Mouse (Mus musculus) left cerebral cortex, adult 8-10 months (tissue): Measurements from ENCODE around the gene Card10. TPM values are rescaled to one million over a fixed set of nuclear protein-coding genes. Genes with fewer than 3 reads are reported as not detected.
"Not testable (repeated sequence)": the region's sequence is repeated elsewhere in the genome, so short reads cannot be mapped to it uniquely, and the experiment has no call there.

Source experiments
- DNase-seq, 2 experiments: peaks; one replicate each; pipeline ENCODE4 v3.0.0; 2022; ENCODE audit warnings: low spot score in 2 of 2
- total RNA-seq, 4 experiments: library from RNA; stranded (reverse); gene quantifications; 2 replicates each; pipeline ENCODE4 v1.2.4; 2022

Gene Card10
- total RNA-seq: 1 to 10 TPM; 4.9 to 5.4 (median 5.0) TPM

DNA sequence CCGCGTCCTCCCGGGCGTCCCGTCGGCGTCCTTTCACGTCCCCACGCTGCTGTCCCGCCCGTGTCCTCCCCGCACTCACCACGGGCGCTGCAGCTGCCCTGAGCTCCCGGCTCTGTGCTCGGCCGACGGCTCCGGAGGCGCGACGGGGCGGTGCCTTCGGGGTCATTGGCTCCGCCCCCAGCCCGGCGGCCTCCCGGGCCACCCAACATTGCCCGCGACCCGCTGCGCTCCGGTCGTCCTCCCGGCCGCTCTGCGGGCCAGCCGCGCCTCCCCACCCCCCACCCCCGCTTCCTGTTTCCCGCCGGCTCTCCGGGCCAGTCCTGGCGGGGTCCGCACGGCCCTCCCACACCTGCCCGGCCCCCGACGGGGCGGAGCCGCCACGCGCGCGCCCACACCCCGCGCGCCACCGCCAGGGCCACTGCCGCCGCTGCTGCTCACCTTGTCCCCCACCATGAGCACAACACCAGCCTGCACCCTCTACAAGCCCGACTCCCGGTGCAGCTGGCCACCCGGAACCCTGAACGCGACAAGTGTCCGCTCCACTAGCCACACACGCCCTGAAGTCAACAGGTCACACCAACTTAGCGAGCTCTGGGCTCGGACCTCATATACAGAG, at the start of gene Card10:
Gene Card10, minus strand, starts transcription at position 267 of the 616 bp plus-strand sequence.
- DNase-seq: no peak

DNA sequence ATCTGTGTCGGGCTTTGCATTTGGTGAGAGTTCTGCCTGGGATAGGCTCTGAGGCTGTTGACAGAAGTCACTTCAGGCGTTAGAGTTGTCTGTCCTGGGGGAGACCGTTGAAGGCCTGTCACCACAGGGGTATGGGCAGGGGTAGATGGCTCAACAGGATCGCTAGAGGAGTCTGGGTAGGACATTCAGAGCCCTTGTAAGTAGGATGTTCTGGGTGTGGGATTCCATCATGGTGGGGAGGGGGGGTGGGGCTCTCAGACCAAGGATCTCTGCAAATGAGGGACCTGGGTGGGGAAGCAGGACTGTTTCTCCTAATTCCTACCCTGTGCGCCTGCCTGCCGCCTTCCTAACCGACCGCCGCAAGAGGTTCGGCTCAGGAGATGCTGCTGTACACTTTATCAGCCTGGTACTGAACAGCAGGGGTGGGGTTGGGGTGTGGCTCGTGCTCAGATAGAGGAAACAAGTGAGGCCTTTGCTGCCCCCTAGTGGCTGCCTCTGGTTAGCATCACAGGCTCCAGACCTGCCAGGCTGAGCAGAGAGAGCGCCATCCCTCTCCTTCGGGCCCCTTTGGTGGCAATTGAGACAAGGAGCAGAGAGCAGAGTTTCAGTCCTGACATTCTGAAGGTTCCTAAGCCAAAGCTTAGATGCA, 48.8 kb upstream of the Card10 start:
- peak; percentile 82 for DNase-seq

DNA sequence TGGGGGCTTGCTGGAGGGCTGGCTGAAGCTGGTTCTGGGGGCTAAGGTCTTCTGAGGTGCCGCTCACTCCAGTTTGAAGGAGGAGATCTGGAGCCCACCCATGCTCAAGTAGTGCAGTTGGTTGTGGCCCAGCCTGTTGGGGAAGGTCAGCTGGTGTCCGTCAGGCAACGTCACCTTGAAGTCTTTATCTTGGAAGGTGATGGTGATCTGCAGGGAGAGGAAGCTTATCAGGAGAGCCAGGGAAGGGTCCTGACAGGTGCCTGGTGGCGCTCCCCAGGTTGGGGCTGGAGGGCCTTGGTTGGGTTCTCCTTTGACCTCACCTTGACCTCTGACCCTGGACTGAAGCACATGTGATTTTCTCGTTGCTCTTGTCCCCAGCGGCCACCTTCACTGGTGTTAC, 48.1 kb upstream of the Card10 start:
- no peak for DNase-seq

DNA sequence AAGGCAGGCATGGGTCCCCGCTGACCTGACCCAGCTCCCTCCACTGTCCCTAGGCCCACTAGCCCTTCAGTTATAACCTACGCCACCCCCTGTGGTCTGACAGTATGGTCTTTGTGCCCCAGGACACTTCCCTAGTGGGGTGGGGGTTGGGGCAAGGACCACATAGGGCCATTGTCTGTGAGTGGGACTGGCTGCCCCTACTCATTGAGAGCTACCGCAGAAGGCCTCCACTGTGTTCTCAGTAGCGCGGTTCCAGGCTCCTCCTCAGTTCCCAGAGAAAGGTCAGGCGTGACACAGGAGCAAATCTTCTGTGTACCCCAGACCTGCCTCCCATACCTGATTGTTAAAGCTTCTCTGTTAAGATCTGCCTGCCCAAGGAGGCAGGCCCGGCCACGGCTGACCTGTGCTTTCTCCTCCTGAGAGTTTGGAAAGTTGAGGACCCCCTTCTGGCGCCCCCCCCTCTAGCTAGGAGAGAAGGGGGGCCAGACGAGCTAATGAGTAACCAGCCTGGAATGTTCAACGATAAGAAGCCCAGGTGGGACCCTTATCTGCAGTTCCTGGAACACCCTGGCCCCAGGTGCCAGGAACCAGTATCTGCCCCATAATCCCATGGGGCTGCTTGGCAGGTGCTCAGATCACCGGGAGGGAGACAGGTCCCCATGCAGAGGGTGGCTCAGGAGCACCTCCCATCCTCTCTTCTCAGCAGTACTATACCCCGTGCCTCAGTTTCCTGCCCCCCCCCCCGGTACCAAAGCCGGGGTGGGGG, 47.4 kb upstream of the Card10 start:
- peak in 1 of 2 experiments; percentile 68 for DNase-seq

DNA sequence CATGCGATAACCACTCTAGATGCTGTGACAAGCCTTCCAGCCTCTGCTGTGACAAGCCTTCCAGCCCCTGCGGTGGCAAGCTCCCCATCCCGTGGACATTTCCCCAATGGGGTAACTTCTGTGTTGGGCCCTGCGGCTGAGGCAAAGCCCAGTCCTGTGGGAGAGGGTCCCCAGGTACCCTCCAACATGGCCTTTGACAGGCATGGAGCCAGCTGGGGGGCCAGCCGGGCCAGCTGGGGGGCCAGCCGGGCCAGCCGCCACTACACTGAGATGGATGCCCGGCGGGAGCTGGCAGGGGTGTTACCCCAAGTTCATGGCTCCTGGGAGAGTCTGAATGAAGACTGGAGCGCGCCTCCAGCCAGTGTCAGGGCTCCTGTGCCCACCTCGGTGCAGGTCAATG, 46.6 kb upstream of the Card10 start:
- DNase-seq: no peak

DNA sequence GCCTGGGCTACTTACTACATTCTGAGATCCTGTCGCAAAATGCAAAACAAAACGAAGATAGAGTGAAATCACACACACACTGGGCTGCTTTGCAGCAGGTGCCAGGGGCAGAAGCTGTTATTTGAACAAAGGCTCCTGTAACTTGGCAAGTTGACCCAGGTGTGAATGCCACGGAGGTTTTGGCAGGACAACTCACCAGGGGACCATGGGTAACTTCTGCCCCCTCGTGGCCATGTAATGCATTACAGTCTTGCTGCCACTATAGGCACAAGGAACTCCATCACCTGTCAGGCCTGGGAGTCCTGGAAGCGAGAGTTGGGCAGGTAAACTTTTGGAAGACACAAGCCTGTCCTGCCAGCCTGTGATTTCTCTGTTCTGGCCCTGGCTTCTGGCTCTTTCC, 45.6 kb upstream of the Card10 start:
- DNase-seq: peak; percentile 45 to 81

DNA sequence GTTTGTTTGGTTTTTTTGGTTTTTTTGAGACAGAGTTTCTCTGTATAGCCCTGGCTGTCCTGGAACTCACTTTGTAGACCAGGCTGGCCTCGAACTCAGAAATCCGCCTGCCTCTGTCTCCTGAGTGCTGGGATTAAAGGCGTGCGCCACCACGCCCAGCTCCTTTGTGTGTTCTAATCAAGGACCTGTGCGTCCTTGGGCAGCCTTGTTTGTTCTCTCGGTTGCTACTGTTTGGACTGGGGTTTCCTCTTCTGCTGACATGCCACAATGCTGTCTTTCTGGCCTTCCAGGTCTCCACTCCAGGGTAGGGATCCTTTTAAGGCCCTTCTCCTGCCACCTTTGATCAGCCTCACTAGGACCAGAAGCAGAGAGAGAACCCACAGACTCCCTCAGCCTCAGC, 44.0 kb upstream of the Card10 start:
- not testable (repeated sequence) for DNase-seq

DNA sequence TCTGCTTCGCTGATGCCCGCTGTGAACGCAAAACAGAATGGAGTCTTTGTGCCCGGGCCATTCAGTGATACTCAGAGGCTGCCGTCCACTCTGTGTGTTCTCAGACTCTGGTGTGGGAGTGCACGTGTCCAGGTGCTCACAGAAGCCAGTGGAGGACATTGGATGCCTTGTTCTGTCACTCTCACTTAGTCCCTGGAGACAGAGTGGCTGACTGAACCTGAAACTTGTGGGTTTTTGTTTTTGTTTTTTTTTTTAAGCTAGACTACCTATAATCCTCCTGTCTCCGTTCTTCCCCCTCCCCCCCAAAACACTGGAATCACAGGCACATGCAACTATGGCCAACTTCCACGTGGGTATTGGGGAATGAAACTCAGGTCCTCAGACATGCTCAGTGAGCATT, 43.5 kb upstream of the Card10 start:
- DNase-seq: no peak

DNA sequence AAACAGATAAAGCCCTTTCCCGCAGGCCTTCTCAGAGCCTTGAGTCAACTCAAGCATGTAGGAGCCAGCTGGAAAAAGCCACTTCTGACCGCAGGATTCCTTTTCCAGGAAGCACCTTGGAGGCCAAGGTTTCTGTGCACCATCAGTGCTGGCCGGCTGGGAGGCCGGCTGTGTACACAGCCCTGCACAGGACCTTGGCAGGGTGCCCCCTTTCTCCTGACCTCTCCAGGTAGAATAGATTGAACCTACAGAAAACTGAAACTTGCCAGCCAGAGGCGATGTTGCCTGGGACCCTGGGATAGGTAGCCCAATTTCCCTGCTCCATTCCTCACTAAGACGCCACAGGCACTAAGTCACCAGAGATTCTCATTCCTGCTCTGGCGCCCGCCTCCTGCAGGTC, 43.0 kb upstream of the Card10 start:
- no peak for DNase-seq

DNA sequence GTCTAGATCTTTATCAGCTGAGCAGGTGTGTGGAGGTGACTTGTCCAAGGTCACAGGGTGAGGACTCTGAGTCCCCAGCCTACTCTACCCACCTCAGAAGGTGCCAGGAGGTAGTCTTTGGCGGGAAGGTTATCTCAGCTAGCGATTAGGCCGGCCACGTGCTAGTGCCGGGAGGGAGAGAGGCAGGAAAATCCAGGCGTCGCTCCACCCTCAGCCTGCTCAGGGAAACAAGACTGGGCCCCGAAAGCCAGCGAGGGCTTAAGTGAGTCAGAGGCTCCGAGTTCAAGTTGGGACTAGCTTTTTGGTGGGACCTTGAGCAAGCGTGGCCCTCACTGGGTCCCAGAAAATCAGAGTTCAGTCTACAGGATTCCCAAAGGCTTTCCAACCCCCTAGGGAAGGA, 42.5 kb upstream of the Card10 start:
- no peak for DNase-seq

DNA sequence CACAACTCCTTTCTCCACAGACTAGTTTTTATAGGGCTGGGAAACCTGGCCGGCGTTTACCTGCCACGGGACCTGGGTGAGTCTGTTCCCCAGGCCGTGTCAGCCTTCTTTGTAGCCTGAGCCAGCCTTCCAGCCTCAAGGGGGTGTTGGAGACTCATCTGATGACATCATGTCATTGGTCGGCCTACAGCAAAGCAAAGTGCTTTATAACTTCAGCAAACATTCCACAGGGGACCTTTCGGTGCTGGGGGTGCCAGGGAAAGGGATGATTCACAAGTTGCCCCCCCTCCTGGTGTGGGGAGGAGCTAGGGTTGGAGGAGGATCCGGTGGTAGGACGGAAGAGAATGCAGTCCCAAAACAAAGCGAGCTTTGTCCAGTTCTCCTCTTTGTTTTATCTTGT, 41.9 kb upstream of the Card10 start:
- DNase-seq: peak in 1 of 2 experiments; percentile 62

DNA sequence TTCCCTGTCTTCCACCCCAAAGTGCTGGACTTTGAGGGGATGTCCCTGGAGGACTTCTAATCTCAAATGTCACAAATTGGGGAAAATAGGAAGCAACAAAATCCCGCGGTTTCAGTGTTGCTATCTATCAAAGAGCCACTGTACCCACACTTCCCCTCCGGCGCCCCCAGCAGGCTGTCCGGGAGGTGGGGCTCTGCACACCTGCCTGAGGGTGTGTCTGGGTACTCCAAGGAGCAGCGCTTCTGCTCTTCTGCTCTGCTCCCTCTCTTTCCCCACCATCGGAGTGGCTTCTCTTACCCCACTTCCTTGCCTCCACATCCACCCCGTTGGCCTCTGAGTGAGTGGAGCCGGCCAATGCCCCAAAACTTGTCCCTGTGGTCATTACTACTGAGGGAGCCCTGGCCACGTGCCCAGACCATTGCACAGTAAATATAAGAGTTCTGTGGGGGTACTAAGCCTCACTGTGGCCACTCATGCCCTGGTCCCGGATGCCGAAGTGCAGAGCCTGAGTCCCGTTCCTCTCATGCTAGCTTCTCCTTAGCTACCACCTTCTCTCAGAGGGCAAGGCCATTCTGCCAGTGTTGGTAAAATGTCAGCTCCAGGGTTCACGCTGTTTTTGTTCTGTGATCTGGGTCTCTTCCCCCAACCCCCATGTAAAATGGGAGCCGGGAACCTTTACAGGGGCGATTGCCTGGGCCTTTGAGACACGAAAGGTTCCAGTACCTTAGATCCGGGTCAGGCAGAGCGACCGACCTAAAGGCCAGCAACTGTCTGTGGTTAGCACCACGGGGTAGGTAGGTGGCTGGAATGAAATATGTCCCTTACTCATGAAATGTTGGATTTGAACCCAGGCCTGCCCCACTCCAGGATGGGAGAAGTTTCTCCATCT, 41.0 kb upstream of the Card10 start:
- no peak for DNase-seq

DNA sequence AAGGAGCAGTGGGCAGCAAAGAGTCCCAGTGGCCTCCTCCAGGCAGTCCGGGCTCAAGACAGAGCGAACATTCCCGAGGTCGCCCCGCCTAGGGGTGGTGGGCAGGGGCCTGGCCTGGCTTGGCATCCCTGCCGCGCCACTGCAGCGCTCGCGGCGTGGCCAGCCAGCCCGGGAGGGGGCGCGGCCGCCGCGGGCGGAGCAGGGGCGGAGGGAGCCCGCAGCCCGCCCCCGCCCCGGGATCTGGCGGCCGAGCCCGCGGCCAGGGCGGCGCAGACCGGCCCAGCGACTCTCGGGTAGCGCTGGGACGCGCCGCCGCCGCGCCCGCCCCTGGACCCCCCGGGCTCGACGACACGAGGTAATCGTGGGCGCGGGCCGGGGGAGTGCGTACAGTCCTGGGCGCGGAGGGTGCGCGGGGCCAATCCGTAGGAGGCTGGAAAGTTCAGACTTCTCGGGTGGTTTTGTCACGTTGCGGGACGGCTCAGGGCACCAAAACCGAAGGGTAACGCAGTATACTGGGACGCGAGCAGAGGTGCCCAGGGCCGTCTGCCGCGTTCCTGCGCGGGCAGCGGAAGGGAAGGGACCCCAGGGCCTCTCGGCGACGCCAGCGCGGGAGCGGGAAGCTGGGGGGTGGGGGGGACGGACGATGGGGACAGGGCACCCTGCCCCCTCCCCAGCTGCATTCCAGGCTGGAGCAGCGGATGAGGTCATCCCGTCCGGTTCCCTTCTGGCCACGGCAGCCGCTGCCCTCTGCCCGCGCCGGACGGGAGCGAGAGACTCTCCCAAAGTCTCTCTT, 39.7 kb upstream of the Card10 start, which contains the start of gene Cdc42ep1:
Gene Cdc42ep1, plus strand, starts transcription at position 254 of the 793 bp plus-strand sequence.
- no peak for DNase-seq

DNA sequence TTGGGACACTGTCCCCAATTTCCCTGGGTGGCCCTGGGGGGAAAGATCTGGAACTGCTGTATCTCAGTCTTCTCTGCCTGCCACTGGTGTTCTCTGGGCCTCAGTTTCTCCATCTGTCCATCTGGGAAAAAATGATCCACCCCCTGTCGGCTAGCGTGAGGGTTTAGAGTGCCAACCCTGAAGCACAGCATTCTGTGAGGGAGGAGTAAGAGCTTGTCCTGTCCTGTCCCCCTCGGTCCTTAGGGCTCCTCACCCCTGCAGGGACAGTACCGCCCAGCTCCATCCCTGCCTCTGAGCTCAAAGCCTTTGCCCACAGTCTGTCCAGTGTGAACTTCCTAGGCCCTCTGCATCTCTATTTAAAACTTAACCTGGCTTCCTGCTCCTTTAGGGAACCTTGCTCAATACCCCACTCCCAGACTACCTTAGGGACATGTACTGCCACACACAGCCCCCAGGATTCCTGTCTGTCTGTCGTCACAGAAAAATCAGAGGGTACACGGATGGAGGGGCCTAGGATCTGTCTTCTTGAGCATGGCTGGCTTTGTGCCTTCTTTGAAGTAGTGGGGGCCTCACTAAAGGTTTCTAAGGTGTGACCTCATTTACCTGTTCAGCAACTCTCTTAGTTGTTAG, 38.4 kb upstream of the Card10 start:
- no peak for DNase-seq

DNA sequence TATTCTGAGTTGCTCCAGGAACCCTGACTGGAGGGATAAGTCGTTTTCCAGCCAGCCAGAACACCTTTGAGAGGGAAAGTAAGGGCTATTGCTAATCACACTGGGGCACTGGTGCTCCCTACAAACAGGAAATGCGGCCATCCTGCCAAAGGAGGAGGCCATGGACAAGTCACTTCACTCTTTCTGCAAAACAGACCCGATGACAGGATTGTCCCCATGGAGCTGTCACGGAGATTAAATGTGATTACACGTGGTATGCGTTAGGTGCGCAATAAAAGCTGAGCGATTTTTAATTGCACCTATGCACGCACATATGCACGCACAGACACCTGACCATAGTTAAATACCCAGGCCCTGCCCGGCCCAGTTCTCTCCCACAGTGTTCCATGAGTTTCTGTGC, 37.9 kb upstream of the Card10 start:
- no peak for DNase-seq

DNA sequence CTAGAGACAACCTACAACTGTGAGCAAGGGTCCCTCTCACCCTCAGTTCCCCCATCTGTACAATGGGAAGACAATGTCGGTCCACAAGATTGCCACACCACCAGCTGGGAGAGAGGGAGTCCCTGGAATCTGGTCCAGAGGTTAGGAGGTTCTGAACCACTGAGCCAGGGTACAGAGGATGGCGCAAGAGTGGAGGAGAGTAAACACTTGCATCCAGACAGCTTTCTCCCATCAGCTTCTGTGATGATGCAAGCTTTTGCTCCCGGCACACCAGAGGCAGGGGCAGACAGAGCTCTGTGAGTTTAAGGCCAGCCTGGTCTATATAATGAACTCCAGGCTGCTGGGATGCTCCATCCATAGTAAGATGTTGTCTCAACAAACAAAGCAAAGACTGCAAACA, 37.4 kb upstream of the Card10 start:
- no peak for DNase-seq

DNA sequence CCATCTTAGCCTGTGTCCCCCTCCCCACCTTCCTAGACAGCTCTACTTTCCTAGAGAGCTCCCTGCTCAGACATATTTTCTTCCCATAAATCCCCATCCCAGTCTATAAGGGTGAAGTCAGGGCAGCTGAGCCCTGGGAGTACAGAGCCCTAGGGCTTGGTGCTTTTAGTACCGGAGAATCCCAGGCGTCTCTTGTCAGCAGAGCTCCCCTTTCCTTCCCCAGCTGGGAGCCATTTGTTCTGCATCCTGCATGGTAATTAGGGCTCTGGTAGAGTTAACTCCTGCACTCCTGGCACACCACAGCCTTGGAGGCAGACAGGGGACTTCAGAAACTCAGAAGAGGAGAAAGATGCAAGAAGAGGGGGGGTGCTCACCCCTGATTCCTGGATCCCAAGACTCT, 36.9 kb upstream of the Card10 start:
- no peak for DNase-seq

DNA sequence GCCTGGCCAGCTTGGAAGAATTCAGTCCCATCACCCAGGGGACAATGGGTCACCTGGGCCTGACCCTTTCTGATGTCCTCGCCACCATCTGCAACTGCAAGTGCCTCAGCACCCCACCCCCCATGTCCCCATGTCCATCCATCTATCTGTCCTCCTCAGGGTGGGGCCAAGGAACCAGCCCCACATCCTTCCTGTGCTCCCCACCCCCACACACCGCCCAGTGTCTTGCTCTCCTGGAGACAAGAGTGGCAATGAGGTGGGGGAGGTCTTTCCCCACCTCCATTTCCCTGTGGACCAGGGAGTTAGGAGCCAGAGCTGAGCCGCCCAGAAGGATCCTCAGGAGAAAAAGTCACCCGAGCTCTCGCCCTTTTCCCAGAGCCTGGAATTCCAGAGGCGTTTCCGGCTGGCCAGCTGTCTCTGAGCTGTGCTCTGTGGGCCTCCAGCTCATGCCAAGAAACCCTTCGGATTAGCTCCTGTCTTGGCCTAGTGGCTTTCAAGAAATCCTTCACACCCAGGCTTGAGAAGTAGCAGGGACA, 33.3 kb upstream of the Card10 start:
- DNase-seq: no peak

DNA sequence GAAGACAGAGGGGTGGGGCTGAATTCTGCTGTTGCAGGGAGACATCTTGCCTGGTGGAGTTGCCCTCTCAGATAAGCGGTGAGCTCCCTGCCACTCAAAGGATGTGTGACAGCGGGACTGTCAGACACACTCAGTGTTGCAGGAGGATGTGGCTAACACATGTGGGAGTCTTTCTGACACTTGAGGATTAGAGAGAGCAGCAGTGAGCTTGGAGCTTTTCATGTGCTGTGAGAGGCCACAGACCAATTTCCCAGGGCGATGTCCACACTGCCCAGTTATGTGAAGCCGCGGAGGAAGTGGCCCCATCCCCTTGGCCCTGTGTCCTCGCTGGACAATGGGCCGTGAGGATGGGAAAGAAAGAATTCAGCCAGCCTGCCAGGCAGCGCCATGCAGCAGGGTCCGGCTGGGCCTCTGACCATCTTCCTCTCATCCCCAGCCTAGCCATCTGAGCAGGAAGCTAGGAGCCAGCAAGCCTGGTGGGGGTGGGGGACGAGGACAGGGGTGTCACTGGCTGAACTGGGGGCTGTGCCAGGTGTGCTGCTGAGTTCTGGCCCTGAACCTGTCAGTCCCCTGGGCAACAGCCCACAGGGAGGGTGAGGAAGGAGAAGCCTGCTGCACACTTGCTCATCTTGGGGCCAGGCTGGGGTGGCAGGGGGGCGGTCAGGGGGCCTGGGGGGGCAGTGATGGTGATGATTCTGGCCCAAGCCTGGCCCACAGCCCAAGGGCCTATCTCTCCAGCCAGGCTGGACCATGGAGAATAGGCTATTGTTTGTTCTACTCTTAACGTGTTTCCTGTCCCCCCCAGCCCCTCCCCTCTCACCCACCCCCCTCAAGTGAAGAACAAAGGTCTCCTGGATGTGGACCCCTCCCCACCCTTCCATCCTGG, 32.6 kb upstream of the Card10 start:
- DNase-seq: no peak
